Comparison of ENCODE assay signal across 19 mouse cellular contexts in the genomic region with DNA sequence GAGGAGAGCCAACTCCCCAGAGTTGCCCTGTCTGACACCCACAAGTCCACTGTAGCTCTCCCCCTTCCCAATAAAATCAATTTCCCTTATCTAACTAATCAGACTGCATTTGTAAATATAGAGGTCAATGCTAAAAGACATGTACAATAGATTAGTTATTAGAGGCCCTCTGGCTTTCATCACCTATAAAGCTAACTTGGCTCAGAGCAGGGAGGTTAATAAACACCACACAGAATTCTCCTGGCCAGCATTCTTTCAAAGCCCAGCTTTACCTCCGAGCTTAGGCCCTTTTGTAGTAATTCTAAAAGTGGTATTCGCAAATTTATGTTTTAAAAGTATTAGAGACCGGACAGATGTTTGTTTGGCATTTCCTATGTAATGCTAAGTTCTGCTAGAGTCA. TPM values are rescaled to one million over a fixed set of nuclear protein-coding genes. Genes with fewer than 3 reads are reported as not detected.
DNase-seq lines count a peak whose midpoint lies in the region; ATAC-seq and TF ChIP-seq lines count a peak whose summit lies in the region.
"Had no signal": no experiment of that assay in that cellular context is flagged by ENCODE, and none has a peak within 500 bp of the region (broad histone marks: within the 10 kb centered on the region; RNA-seq: fewer than 3 reads in every experiment).

No protein-coding gene starts in this region.

- H3K9me3 ChIP-seq in lung, embryonic 16.5 days (ENCODE audit: control insufficient read depth, low read length) = no peaks in the 10 kb centered on the region
- H3K9me3 ChIP-seq in kidney, postnatal 0 days (replicated peaks; ENCODE audit: low read length) = no peaks in the 10 kb centered on the region
- H3K9me3 ChIP-seq in intestine, embryonic 15.5 days = no peaks in the 10 kb centered on the region
- no peaks in the 10 kb centered on the region; the same call in 1 of the 2 replicates for H3K9me3 ChIP-seq in heart, embryonic 12.5 days (replicated peaks)
- H3K9me3 ChIP-seq: embryonic facial prominence, embryonic 13.5 days; forebrain, embryonic 12.5 days; heart, embryonic 13.5 days had no signal

- no peak for TF ChIP-seq CTCF in kidney, adult 2 months (conservative IDR thresholded peaks at IDR 0.05; ENCODE audit: insufficient read depth, insufficient read length, low read depth, low read length)
- no peak for TF ChIP-seq CTCF in kidney, postnatal 0 days (IDR thresholded peaks at IDR 0.05; ENCODE audit: low read depth)

- H3K36me3 ChIP-seq in kidney, adult 2 months (ENCODE audit: control insufficient read depth, insufficient read depth, low read length) = no peaks in the 10 kb centered on the region
- H3K36me3 ChIP-seq in lung, embryonic 16.5 days (ENCODE audit: control insufficient read depth, insufficient read depth, low read length) = peaks cover 4% of the 10 kb centered on the region; the same call in 1 of the 2 replicates
- no peaks in the 10 kb centered on the region for H3K36me3 ChIP-seq in kidney, postnatal 0 days (ENCODE audit: insufficient read depth, low read length)
- H3K36me3 ChIP-seq in intestine, embryonic 15.5 days = 0 out of 2 replicates have a peak, but pooled peaks cover under 1% of the 10 kb centered on the region
- H3K36me3 ChIP-seq in heart, embryonic 12.5 days = peaks cover 8% of the 10 kb centered on the region

- H3K4me1 ChIP-seq in kidney, adult 2 months (ENCODE audit: control insufficient read depth, insufficient read depth, low read length) = peaks cover 9% of the 10 kb centered on the region; the same call in 1 of the 2 replicates
- H3K4me1 ChIP-seq in lung, embryonic 16.5 days (replicated peaks; ENCODE audit: control insufficient read depth, insufficient read depth, low read length) = peaks cover 9% of the 10 kb centered on the region
- H3K4me1 ChIP-seq in kidney, postnatal 0 days (replicated peaks; ENCODE audit: insufficient read depth, low read length) = peaks cover 11% of the 10 kb centered on the region
- 0 out of 2 replicates have a peak, but pooled peaks cover under 1% of the 10 kb centered on the region for H3K4me1 ChIP-seq in intestine, embryonic 15.5 days (replicated peaks)
- H3K4me1 ChIP-seq in heart, embryonic 12.5 days (replicated peaks) = peaks cover 10% of the 10 kb centered on the region

- no peak overlapping the region for H3K4me2 ChIP-seq in lung, embryonic 16.5 days (ENCODE audit: low read depth, low read length)
- no peak overlapping the region for H3K4me2 ChIP-seq in kidney, postnatal 0 days (ENCODE audit: low read length)
- H3K4me2 ChIP-seq in intestine, embryonic 15.5 days (replicated peaks) = no peak overlapping the region
- H3K4me2 ChIP-seq in heart, embryonic 12.5 days = no peak overlapping the region
- H3K4me2 ChIP-seq: embryonic facial prominence, embryonic 13.5 days; forebrain, embryonic 12.5 days; heart, embryonic 13.5 days had no signal

- ATAC-seq in lung, embryonic 16.5 days (ENCODE audit: low read depth) = no peak
- no peak for ATAC-seq in kidney, postnatal 0 days (replicated peaks; ENCODE audit: low FRiP score, low read depth)
- no peak for ATAC-seq in intestine, embryonic 15.5 days
- no peak for ATAC-seq in heart, embryonic 12.5 days (ENCODE audit: insufficient number of reproducible peaks, low FRiP score)
- ATAC-seq: forebrain, postnatal 0 days had no signal

- H3K27ac ChIP-seq in kidney, adult 2 months (ENCODE audit: insufficient read depth, low read depth, low read length) = peak overlapping the region; percentile 88
- H3K27ac ChIP-seq in lung, embryonic 16.5 days (ENCODE audit: low read length) = peak overlapping the region; percentile 33; the same call in 1 of the 2 replicates
- peak overlapping the region; percentile 62; the same call in 1 of the 2 replicates for H3K27ac ChIP-seq in kidney, postnatal 0 days
- H3K27ac ChIP-seq in intestine, embryonic 15.5 days = no peak overlapping the region
- H3K27ac ChIP-seq in heart, embryonic 12.5 days (ENCODE audit: poor library complexity, severe bottlenecking) = no peak overlapping the region
- H3K27ac ChIP-seq: embryonic facial prominence, embryonic 13.5 days; forebrain, embryonic 12.5 days; gastrocnemius, adult 2 months; heart, embryonic 13.5 days had no signal

- H3K4me3 ChIP-seq in kidney, adult 2 months (ENCODE audit: insufficient read depth, low read depth, low read length) = no peak overlapping the region
- H3K4me3 ChIP-seq in lung, embryonic 16.5 days (ENCODE audit: low read length) = no peak overlapping the region
- no peak overlapping the region for H3K4me3 ChIP-seq in kidney, postnatal 0 days (replicated peaks; ENCODE audit: low read depth, low read length)
- H3K4me3 ChIP-seq in intestine, embryonic 15.5 days (replicated peaks) = no peak overlapping the region
- no peak overlapping the region for H3K4me3 ChIP-seq in heart, embryonic 12.5 days
- H3K4me3 ChIP-seq: embryonic facial prominence, embryonic 13.5 days; forebrain, embryonic 12.5 days; gastrocnemius, adult 2 months; heart, embryonic 13.5 days had no signal

- WGBS in kidney, adult 2 months = 34% methylated on average over 3 of the region's 3 CpGs
- WGBS in lung, embryonic 16.5 days = 78% methylated on average over 3 of the region's 3 CpGs
- WGBS in kidney, postnatal 0 days = 60% methylated on average over 3 of the region's 3 CpGs
- WGBS in intestine, embryonic 15.5 days = 68% methylated on average over 3 of the region's 3 CpGs
- WGBS in heart, embryonic 12.5 days = 82% methylated on average over 3 of the region's 3 CpGs

- peak; percentile 80 for DNase-seq in kidney, adult 2 months
- DNase-seq in kidney, postnatal 4 days = no peak
- no peak for DNase-seq in lung, postnatal 36 days
- DNase-seq in kidney, postnatal 0 days (ENCODE audit: low spot score) = no peak
- DNase-seq: adrenal gland, adult 2 months; adrenal gland, postnatal 25 days; cerebellum, adult 18-20 months; cerebellum, adult 9-11 months; cerebellum, postnatal 36 days; forebrain, postnatal 0 days; gastrocnemius, adult 2 months; gastrocnemius, postnatal 25 days; heart, postnatal 36 days had no signal

- TF ChIP-seq POLR2A in kidney, adult 2 months (IDR thresholded peaks at IDR 0.05; ENCODE audit: low read depth, low read length) = no peak

- H3K9ac ChIP-seq in lung, embryonic 16.5 days (ENCODE audit: low read length) = no peak overlapping the region
- no peak overlapping the region for H3K9ac ChIP-seq in kidney, postnatal 0 days (ENCODE audit: low read depth, low read length)
- no peak overlapping the region for H3K9ac ChIP-seq in intestine, embryonic 15.5 days
- no peak overlapping the region for H3K9ac ChIP-seq in heart, embryonic 12.5 days
- H3K9ac ChIP-seq: embryonic facial prominence, embryonic 13.5 days; forebrain, embryonic 12.5 days; forebrain, postnatal 0 days; heart, embryonic 13.5 days had no signal

- no peaks in the 10 kb centered on the region for H3K27me3 ChIP-seq in kidney, adult 2 months (replicated peaks; ENCODE audit: control insufficient read depth, insufficient read depth, low read length)
- no peaks in the 10 kb centered on the region for H3K27me3 ChIP-seq in lung, embryonic 16.5 days (ENCODE audit: control insufficient read depth, insufficient read depth, low read depth, low read length)
- no peaks in the 10 kb centered on the region for H3K27me3 ChIP-seq in kidney, postnatal 0 days (ENCODE audit: insufficient read depth, low read length)
- H3K27me3 ChIP-seq in intestine, embryonic 15.5 days (replicated peaks) = no peaks in the 10 kb centered on the region
- H3K27me3 ChIP-seq in heart, embryonic 12.5 days (replicated peaks) = no peaks in the 10 kb centered on the region
- H3K27me3 ChIP-seq: embryonic facial prominence, embryonic 13.5 days; forebrain, embryonic 12.5 days; heart, embryonic 13.5 days had no signal

RNA-seq across cellular contexts. Expression of a gene that starts 21.4 kb away (rescaled TPM):
- 6.9 and 9.1 TPM in 2 replicates for polyA plus RNA-seq in kidney, adult 2 months (2012; rRNA removed)
- 50.7 and 52.3 TPM in 2 replicates for polyA plus RNA-seq in lung, embryonic 16.5 days (2015; fragmentation: Nextera tagmentation; extraction: Ambion mirVana)
- 20.4 and 21.3 TPM in 2 replicates for polyA plus RNA-seq in kidney, postnatal 0 days (2015; fragmentation: Nextera tagmentation; extraction: Ambion mirVana)
- polyA plus RNA-seq in intestine, embryonic 15.5 days (2015; fragmentation: Nextera tagmentation; extraction: Ambion mirVana) = 18.7 and 22.9 TPM in 2 replicates
- polyA plus RNA-seq in heart, embryonic 12.5 days (2016; fragmentation: Nextera tagmentation; extraction: Ambion mirVana) = 41.4 and 44.7 TPM in 2 replicates

Comparison
In these comparisons a context has a peak if more than half of its experiments do, and no peak if none do; other contexts are left out.
1. H3K27ac ChIP-seq: peak in kidney, adult 2 months (single experiment), lung, embryonic 16.5 days (single experiment) and kidney, postnatal 0 days (single experiment); none in intestine, embryonic 15.5 days (single experiment) and heart, embryonic 12.5 days (single experiment).